Mouse (Mus musculus) cortical plate, adult 2 months (tissue): ENCODE measurements around the gene Phc2.

Experiments
- CTCF ChIP-seq: fragments of 200-500 bp; IDR thresholded peaks from 2 replicates; pipeline ENCODE4 v1.5.1; 2011; ENCODE audit warnings: mild to moderate bottlenecking, control low read depth, low read length; ENCODE audit not compliant: insufficient read depth; ENCODE audit errors: extremely low read depth
- POLR2A ChIP-seq: fragments of 200-500 bp; IDR thresholded peaks from 2 replicates; pipeline ENCODE4 v1.6.1; 2011; ENCODE audit warnings: mild to moderate bottlenecking, low read length, control low read depth; ENCODE audit not compliant: insufficient read depth; ENCODE audit errors: extremely low read depth

DNA sequence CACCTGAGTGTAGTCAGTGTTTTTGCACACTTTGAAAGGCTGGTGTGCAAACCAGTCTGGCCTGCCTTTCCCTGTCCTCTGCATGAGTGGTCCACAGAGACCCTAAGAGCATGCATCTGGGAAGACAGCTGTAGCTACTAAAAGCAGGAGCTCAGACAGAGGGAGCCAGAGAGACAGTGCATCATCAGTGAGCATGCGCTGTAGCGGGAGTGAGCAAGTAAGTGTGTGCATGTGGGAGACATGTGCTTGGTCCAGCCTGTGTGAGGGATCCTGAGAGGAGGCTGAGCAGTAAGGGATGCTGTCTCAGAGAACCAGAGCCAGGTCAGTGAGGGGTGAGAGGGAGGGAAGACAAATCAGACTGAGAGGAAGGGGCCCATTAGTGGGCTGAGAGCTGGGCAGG is 46.0 kb downstream of the Phc2 start:
- no peak for TF ChIP-seq POLR2A
- TF ChIP-seq CTCF = peak; percentile 18; the same call in 1 of the 2 replicates
